In genomic region chrX:85721226-85721625, GRCm38 (mm10) we compare ENCODE assay signal across 8 mouse cellular contexts. TPM values are rescaled to one million over a fixed set of nuclear protein-coding genes. Genes with fewer than 3 reads are reported as not detected.
A peak's percentile ranks its signal among the peaks of the same experiment; 100 is the strongest.
DNase-seq lines count a peak whose midpoint lies in the region; ATAC-seq lines count a peak whose summit lies in the region.

No protein-coding gene starts in this region.

- no peak for ATAC-seq in erythroblast, adult 5-6 weeks (replicated peaks; ENCODE audit: low FRiP score, poor library complexity, severe bottlenecking)

- no peak overlapping the region for H3K27ac ChIP-seq in embryonic facial prominence, embryonic 10.5 days (replicated peaks)

- peak; percentile 1 for DNase-seq in heart, adult 8-10 months (ENCODE audit: low spot score)
- no peak for DNase-seq in heart, adult 9 months (ENCODE audit: low spot score in 2 of 2)
- DNase-seq in A20 (ENCODE audit: low read depth, low spot score), result peak; percentile 26
- DNase-seq in ZHBTc4 (ENCODE audit: low read depth, low spot score), result peak; percentile 26
- DNase-seq in naive thymus-derived CD4-positive, alpha-beta T cell, adult 2 months (ENCODE audit: low read depth), result peak; percentile 35
- no peak for DNase-seq in yolk sac, embryonic 10.5 days (ENCODE audit: low spot score)
- DNase-seq in embryonic facial prominence, embryonic 10.5 days (ENCODE audit: low spot score), result no peak

- no peaks in the 10 kb centered on the region for H3K4me1 ChIP-seq in embryonic facial prominence, embryonic 10.5 days

- no peak overlapping the region for H3K4me3 ChIP-seq in embryonic facial prominence, embryonic 10.5 days

- H3K27me3 ChIP-seq in embryonic facial prominence, embryonic 10.5 days (replicated peaks; ENCODE audit: low read depth, poor library complexity, severe bottlenecking), result no peaks in the 10 kb centered on the region; the same call in none of the 2 replicates

- H3K9me3 ChIP-seq in embryonic facial prominence, embryonic 10.5 days, result no peaks in the 10 kb centered on the region

- H3K36me3 ChIP-seq in embryonic facial prominence, embryonic 10.5 days (replicated peaks), result no peaks in the 10 kb centered on the region; the same call in 1 of the 2 replicates

RNA-seq across cellular contexts. Expression of gene Gk, which starts 55.4 kb away (rescaled TPM):
- total RNA-seq in heart, adult 8-10 months (2022), result 10 to 100 TPM; 24.3 to 32.7 (median 25.1) TPM
- total RNA-seq in erythroblast, adult 5-6 weeks (2015; ENCODE audit: low replicate concordance), result 4.0 and 5.4 TPM in 2 replicates
- total RNA-seq in erythroblast, adult 5-6 weeks (2017; ENCODE audit: low replicate concordance), result 3.9 and 4.0 TPM in 2 replicates
- polyA plus RNA-seq in embryonic facial prominence, embryonic 10.5 days (2016; fragmentation: Nextera tagmentation; extraction: Ambion mirVana), result 6.7 and 7.2 TPM in 2 replicates

Comparison
In these comparisons a context has a peak if more than half of its experiments do, and no peak if none do; other contexts are left out.
1. DNase-seq: peak in heart, adult 8-10 months (single experiment), A20 (single experiment), ZHBTc4 (single experiment) and naive thymus-derived CD4-positive, alpha-beta T cell, adult 2 months (single experiment); none in heart, adult 9 months (0 of 2), yolk sac, embryonic 10.5 days (single experiment) and embryonic facial prominence, embryonic 10.5 days (single experiment).